Mouse (Mus musculus) neural tube, embryonic 11.5 days (tissue): ENCODE measurements at regions not wholly inside any gene's neighbourhood (a gene's known extent, or its start where the extent isn't known, plus 50 kb on each side); places are given as distances from the start of the nearest gene placed in this dataset.

Experiments used
- ATAC-seq: fragments of 200-750 bp; cut with Nextera tagmentation; 2 replicates; pipeline ENCODE4 v1.8.0; 2017; ENCODE audit warnings: moderate number of reproducible peaks, mild to moderate bottlenecking, moderate TSS enrichment, moderate library complexity; ENCODE audit not compliant: insufficient read depth, low FRiP score, low TSS enrichment
- DNase-seq: peaks from one replicate; pipeline ENCODE4 v3.0.0-alpha.2; 2015; ENCODE audit warnings: low spot score
- H3K27ac ChIP-seq: fragments of 300-500 bp; sonication (generic); 2 replicates; pipeline ENCODE4 v1.5.1; 2014; ENCODE audit warnings: low read depth, mild to moderate bottlenecking, low read length
- H3K27me3 ChIP-seq: fragments of 300-500 bp; sonication (generic); 2 replicates; pipeline ENCODE4 v1.6.1; 2014; ENCODE audit warnings: mild to moderate bottlenecking, low read length, mixed read lengths; ENCODE audit not compliant: control insufficient read depth, insufficient read depth
- H3K36me3 ChIP-seq: fragments of 300-500 bp; sonication (generic); 2 replicates; pipeline ENCODE4 v1.6.1; 2014; ENCODE audit warnings: mild to moderate bottlenecking, low read length, moderate library complexity, mixed read lengths; ENCODE audit not compliant: control insufficient read depth, insufficient read depth
- H3K4me1 ChIP-seq: fragments of 300-500 bp; sonication (generic); 2 replicates; pipeline ENCODE4 v1.6.1; 2014; ENCODE audit warnings: low read length, mixed read lengths; ENCODE audit not compliant: control insufficient read depth, insufficient read depth
- H3K4me2 ChIP-seq: fragments of 300-500 bp; sonication (generic); 2 replicates; pipeline ENCODE4 v1.6.1; 2014; ENCODE audit warnings: low read depth, mild to moderate bottlenecking, moderate library complexity
- H3K4me3 ChIP-seq: fragments of 300-500 bp; sonication (generic); 2 replicates; pipeline ENCODE4 v1.5.1; 2014; ENCODE audit warnings: low read depth, low read length
- H3K9ac ChIP-seq: fragments of 300-500 bp; sonication (generic); 2 replicates; pipeline ENCODE4 v1.6.1; 2014; ENCODE audit warnings: mild to moderate bottlenecking, low read length
- H3K9me3 ChIP-seq: fragments of 300-500 bp; sonication (generic); 2 replicates; pipeline ENCODE4 v1.6.1; 2016; ENCODE audit warnings: low read length; ENCODE audit not compliant: control insufficient read depth
- WGBS: fragments of 180-500 bp; shearing (Covaris S2); extraction: QIAGEN DNeasy Blood & Tissue Kit; methylation state at CpG from one replicate; pipeline ENCODE4 v1.1.7; 2014; 5-methylcytosine and 5-hydroxymethylcytosine counted together

DNA sequence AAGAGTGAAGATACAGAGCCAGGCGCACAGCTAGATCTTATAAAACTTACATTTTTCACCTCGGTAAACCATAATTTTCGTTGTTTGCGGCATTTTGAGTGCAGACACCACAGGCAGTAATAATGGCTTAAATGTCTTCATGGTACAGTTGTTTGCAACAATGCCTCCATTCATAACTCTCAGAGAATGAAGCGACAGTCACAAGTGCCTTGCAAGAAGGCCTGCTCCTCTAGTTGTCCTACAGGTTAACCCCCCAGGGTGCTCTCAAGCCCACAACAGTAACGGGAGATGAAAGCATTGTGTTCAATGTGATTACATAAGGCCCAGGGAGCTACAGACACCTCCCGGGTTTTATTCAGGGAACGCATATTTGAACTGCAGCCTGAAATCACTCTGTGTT, 150.1 kb upstream of the Fat1 start:
- Histone ChIP-seq H3K4me2 (no peak overlapping the region), H3K4me3 (no peak overlapping the region), H3K36me3 (no peaks in the 10 kb centered on the region), H3K27me3 (no peaks in the 10 kb centered on the region), H3K27ac (no peak overlapping the region), H3K9ac (no peak overlapping the region), H3K4me1 (0 out of 2 replicates have a peak, but pooled peaks cover 3% of the 10 kb centered on the region), H3K9me3 (no peaks in the 10 kb centered on the region)
- no peak for ATAC-seq
- WGBS: 47% methylated on average over 8 of the region's 8 CpGs
- DNase-seq: no peak

DNA sequence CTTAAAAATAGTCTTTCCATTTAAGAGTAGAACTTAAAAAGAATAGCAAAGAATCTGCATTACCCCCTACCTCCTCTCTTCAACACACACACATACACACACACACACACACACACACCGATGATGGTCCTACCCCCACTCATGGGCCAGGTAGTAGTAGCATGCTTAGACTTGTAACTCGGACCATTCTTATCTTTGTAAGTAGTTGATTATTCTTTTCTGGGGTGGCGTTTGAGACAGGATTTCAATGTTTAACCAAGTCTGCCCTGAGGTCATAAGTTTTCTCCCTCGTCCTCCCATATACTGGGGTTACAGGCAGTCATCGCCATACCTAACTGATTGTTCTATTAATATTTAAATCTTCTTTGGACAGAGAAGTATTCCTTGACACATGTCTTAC, 148.5 kb upstream of the Fat1 start:
- ATAC-seq: no peak
- WGBS: 83% methylated on average over 5 of the region's 5 CpGs
- no peaks in the 10 kb centered on the region for H3K36me3 ChIP-seq

DNA sequence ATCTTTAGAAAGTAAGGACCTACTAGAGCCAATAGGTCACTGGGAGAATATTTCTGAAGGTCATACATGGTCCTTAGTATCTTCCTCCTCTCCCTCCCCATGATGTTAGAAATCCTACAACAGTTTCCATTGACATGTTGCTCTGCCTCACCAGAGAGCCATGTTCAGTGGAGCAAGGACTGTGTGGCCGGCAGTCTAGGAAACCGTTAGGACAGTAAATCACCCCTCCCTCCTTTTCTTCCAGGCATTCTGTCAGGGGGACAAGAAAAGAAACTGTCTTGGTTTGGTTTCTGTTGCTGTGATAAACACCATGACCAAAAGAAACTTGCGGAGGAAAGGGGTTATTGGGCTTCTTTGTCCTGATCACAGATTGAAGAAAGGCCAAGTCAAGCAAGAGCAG, 147.0 kb upstream of the Fat1 start:
- H3K36me3 ChIP-seq: no peaks in the 10 kb centered on the region
- no peaks in the 10 kb centered on the region for H3K9me3 ChIP-seq
- no peak for DNase-seq
- no peak overlapping the region for H3K9ac ChIP-seq
- no peak overlapping the region for H3K4me3 ChIP-seq
- H3K4me1 ChIP-seq: 0 out of 2 replicates have a peak, but pooled peaks cover 3% of the 10 kb centered on the region
- peak; percentile 72 for ATAC-seq
- 30% methylated on average over 3 of the region's 3 CpGs for WGBS
- no peak overlapping the region for H3K27ac ChIP-seq
- H3K4me2 ChIP-seq: no peak overlapping the region
- H3K27me3 ChIP-seq: no peaks in the 10 kb centered on the region

More for the DNA sequence above, 148.5 kb upstream of the Fat1 start:
- H3K27me3 ChIP-seq: no peaks in the 10 kb centered on the region
- H3K4me3 ChIP-seq: no peak overlapping the region
- H3K27ac ChIP-seq: no peak overlapping the region
- 0 out of 2 replicates have a peak, but pooled peaks cover 3% of the 10 kb centered on the region for H3K4me1 ChIP-seq
- DNase-seq: no peak
- H3K9ac ChIP-seq: no peak overlapping the region
- H3K9me3 ChIP-seq: no peaks in the 10 kb centered on the region
- H3K4me2 ChIP-seq: no peak overlapping the region

DNA sequence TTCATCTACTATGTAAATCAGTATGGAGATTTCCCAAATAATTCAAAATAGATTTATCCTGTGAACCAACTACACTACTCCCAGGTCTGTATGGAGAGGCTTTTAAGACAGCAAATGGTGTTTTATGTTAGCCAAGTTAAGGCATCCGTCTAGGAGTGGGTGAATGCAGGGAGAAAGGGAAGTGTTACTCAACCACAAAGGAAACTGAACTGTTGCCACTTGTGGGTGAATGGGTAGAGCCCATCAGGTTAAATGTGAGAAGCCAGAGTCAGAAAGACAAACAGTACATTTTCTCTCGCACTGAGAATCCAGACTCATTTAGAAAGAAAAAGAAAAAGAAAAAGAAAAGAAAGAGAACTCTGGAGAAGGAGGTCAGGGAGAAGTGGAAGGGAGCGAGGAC, 135.7 kb upstream of the Fat1 start:
- Histone ChIP-seq H3K4me2 (no peak overlapping the region), H3K36me3 (no peaks in the 10 kb centered on the region), H3K4me3 (no peak overlapping the region), H3K4me1 (no peaks in the 10 kb centered on the region), H3K27me3 (no peaks in the 10 kb centered on the region), H3K9me3 (no peaks in the 10 kb centered on the region), H3K27ac (no peak overlapping the region), H3K9ac (no peak overlapping the region)
- DNase-seq (no peak), ATAC-seq (no peak)
- WGBS: 75% methylated on average over 3 of the region's 3 CpGs

DNA sequence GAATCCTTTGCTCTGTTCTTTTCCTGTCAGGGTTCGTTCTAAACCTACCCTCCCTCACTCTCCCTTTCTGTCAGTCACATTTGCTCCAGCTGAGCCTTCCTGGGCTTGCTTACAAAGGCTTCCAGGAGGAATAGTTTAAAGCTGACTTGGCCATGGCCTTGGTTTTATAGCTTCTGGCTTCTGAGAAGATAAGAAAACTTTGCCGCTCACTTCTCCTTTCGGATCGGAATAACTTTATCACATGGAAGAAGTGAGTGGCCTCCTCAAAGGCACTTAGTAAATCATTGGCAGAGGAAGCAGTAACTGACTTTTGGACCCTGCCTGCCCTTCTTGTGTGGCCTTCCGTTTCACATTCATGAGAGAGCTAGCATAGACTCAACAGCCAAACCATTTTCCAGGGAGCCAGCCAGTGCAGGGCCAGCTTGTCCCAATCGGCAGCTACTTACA, 134.4 kb upstream of the Fat1 start:
- no peak overlapping the region for H3K9ac ChIP-seq
- H3K27ac ChIP-seq: no peak overlapping the region
- no peaks in the 10 kb centered on the region for H3K36me3 ChIP-seq
- ATAC-seq (no peak), DNase-seq (no peak)
- H3K27me3 ChIP-seq: no peaks in the 10 kb centered on the region
- WGBS: 50% methylated on average over 6 of the region's 6 CpGs
- no peak overlapping the region for H3K4me3 ChIP-seq
- no peaks in the 10 kb centered on the region for H3K4me1 ChIP-seq
- no peak overlapping the region for H3K4me2 ChIP-seq
- no peaks in the 10 kb centered on the region for H3K9me3 ChIP-seq

DNA sequence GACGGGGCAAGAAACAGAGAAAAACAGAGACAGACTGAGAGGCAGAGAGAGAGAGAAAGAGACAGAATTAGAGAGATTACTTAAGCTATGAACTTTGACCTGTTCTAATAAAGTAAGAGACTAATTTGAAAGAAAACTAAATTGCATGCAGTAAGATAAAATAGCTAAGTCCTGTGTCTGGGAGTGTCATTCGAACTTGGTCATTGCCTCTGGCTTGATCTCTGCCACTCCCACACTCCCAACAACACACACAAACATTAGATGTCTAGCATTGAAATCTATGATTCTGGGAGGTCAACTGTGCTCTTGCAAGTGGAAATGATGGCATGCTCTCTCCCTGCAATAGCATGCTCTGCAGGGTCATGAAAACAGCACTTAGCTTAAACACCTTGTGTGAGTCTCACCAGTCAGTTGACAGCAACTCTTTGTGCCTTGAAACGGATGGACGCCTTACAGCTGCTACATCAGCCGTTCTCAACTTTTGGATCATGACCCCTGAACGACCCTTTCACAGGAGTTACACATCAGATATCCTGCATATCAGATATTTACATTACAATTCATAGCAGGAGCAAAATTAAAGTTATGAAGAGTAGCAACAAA, 133.5 kb upstream of the Fat1 start:
- H3K4me3 ChIP-seq: no peak overlapping the region
- no peaks in the 10 kb centered on the region for H3K36me3 ChIP-seq
- no peaks in the 10 kb centered on the region for H3K27me3 ChIP-seq
- no peaks in the 10 kb centered on the region for H3K4me1 ChIP-seq
- no peak for ATAC-seq
- H3K4me2 ChIP-seq: no peak overlapping the region
- H3K27ac ChIP-seq: no peak overlapping the region
- H3K9ac ChIP-seq: no peak overlapping the region
- H3K9me3 ChIP-seq: no peaks in the 10 kb centered on the region
- WGBS: 39% methylated on average over 6 of the region's 6 CpGs
- no peak for DNase-seq

DNA sequence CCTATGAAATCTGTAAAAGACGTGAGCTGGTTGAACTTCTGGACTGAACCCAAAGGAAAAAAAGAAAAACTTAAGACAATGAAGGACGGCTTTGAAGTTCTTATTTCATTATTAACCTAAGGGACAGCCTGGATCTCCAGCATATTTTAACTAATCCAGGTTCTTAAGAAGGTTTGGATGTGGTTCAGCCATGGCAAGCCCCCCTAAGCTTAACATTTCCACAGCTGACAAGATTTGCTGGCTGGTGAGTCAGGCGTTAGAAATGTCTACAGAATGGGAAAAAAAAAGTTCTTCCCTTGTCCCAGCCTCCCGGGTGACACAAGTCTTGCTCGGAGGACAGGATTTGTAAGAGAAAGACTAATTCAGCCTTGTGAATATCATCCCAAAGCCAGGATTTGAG, 132.9 kb upstream of the Fat1 start:
- Histone ChIP-seq H3K36me3 (no peaks in the 10 kb centered on the region), H3K27me3 (no peaks in the 10 kb centered on the region), H3K4me2 (no peak overlapping the region), H3K4me1 (no peaks in the 10 kb centered on the region), H3K4me3 (no peak overlapping the region), H3K27ac (no peak overlapping the region), H3K9ac (no peak overlapping the region), H3K9me3 (no peaks in the 10 kb centered on the region)
- DNase-seq (no peak), ATAC-seq (no peak)
- 68% methylated on average over 5 of the region's 5 CpGs for WGBS

DNA sequence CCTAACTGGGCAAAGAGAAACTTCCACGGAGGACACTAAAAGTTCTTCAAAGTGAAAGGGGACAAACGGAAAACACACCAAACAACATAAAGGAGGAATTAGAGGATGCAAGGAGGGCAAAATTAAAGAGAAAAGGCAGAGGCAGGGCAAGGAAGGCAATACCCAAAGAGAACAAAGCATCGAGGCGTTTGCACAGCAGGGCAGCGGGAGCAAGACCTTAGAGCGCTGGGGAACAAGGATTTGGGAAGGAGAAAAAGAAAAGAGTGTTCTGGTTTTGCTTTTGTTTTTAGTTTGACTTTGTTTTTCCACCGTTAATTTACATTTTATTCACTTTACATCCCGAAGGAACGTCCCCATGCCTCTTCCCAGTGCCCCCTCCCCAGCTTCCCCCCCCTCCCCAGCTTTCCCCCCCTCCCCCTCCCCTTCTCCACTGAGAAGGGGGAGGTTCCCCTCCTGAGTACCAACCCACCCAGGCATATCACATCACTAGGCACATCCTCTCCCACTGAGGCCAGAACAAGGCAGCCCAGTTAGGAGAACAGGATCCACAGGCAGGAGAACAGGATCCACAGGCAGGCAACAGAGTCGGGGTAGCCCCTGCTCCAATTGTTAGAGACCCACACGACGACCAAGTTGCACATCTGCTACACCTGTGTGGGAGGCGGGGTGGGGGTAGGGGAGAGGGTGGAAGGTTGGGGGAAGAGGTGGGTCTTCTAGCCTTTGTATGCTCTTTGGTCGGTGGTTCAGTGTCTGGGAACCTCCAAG, 130.7 kb upstream of the Fat1 start:
- Histone ChIP-seq H3K27ac (no peak overlapping the region), H3K4me2 (no peak overlapping the region), H3K36me3 (no peaks in the 10 kb centered on the region), H3K9me3 (no peaks in the 10 kb centered on the region), H3K4me3 (no peak overlapping the region), H3K4me1 (no peaks in the 10 kb centered on the region), H3K9ac (no peak overlapping the region), H3K27me3 (no peaks in the 10 kb centered on the region)
- 32% methylated on average over 13 of the region's 14 CpGs for WGBS
- DNase-seq: no peak
- no peak for ATAC-seq

DNA sequence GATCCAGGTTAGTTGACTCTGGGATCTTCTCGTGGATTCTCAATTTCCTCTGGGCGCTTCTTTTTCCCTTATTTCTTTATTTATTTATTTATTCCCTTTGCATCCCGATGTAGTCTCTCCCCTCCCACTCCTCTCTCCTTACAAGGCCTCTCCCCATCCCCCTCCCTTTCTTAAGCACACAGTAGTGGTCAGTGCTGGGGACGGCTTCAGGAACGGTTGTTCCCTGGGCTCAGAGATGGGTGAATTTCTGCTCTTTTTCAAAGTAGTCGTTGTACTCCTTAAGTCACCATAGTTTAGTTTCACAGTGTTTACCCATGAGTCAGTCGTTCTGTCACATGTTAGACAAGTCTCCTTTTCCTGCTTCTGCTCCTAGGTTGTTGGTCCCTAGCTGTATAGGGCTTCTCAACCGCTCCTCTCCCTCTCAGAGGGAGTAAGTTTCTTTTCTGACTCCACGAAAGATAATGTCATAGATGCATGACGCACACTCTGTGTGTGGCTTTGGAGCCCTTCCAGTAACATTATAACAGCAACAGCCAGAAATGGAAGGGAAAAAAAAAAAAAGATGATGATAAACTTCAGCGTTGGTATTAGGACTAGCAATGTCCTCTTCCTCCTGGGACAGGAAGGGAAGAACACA, 129.9 kb upstream of the Fat1 start:
- Histone ChIP-seq H3K9ac (no peak overlapping the region), H3K27ac (no peak overlapping the region), H3K4me3 (no peak overlapping the region), H3K9me3 (no peaks in the 10 kb centered on the region), H3K27me3 (no peaks in the 10 kb centered on the region), H3K4me2 (no peak overlapping the region), H3K36me3 (no peaks in the 10 kb centered on the region), H3K4me1 (no peaks in the 10 kb centered on the region)
- DNase-seq (no peak), ATAC-seq (no peak)
- WGBS: 78% methylated on average over 11 of the region's 11 CpGs
